Mouse (Mus musculus) spleen, postnatal 4 days (tissue): Measurements from ENCODE around the gene Rassf1.

Experiments
- DNase-seq, 2 experiments: peaks; one replicate each; pipeline ENCODE4 v3.0.0; 2022; ENCODE audit warnings: low spot score in 2 of 2

Rassf1 gene

GRCm38 (mm10) chr9:107551117-107551889, at the start of gene Rassf1:
TSS of gene Rassf1 (plus strand) at chr9:107551555.
- DNase-seq, result peak; percentile 66 to 86

- DNase-seq, result no peak
These were observed 49.1 kb upstream of the Rassf1 start for GRCm38 (mm10) chr9:107502131-107502846.

GRCm38 (mm10) chr9:107504662-107505537, 46.5 kb upstream of the Rassf1 start:
- DNase-seq, result no peak

DNA sequence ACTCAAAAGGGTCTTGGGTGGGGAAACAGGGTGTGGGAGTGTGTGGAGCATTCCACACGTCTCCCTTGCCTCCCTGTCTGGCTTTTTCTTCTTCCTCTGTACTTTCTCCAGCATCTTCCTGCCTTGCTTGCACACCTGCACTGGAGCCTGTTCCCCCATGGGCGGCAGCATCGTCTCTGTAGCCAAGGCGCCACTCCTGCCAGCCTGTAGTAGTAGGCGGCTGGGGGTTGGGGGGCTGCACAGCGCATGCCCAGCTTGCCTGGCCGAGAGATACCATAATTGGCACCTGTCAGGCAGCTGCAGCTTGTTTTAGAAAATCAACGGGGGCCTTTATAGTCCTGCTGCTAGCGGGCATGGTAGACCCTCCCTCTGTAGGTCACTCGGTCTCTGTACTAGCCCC, 43.1 kb upstream of the Rassf1 start:
- no peak for DNase-seq

DNA sequence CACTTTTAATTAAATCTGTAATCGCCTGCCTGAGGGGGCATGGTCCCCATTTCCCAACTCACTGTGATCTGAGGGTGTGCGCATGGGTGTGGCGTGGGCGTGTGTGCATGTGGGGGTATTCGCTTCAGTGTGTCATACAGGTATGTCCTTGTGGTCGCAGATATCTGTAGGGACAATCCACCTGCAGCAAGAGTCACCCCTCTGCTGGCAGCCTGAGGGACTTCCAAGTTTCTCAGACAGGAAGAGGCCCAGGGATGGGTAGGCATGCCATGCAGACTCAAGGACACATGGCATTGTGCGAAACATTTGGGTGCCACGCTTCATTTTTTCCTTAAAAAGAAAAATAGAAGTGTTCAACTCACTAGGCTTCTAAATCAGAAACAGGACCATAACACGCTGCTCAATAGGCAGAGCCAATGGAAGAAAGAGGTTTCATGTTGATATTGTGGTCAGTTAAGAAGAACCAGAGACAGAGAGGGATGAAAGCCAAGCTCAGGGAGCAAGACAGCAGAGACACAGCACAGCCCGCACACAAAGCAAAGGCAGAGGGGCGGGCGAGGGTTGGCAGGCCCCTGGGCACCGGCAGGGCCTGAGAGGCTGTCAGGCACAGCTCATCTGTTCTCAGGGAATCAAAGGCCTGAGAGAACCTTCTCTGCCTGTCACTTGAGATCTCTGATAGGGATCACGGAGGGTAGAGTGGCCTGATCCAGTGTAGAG, 40.8 kb upstream of the Rassf1 start:
- no peak for DNase-seq

- DNase-seq, result no peak
These were observed 39.9 kb upstream of the Rassf1 start for GRCm38 (mm10) chr9:107511436-107511835.

DNA sequence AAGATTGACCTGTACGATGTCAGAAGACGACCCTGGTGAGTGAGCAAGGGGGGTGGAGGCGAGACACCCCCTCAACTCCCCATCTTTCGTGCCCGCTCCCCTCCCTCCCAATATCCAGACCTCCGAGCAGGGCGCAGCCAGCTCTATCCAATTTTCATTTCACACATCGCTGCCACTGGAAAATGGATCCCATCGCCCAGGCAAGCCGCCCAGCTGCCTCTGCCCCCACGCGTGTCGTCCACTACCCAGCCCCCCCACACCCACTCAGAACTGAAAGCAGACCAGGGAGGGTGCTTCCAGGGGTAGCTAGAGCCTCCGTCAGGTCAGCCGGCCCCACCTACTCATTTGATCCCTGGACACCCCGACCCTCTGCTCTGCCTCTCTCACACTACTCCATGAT, 39.0 kb upstream of the Rassf1 start:
- DNase-seq, result no peak

DNA sequence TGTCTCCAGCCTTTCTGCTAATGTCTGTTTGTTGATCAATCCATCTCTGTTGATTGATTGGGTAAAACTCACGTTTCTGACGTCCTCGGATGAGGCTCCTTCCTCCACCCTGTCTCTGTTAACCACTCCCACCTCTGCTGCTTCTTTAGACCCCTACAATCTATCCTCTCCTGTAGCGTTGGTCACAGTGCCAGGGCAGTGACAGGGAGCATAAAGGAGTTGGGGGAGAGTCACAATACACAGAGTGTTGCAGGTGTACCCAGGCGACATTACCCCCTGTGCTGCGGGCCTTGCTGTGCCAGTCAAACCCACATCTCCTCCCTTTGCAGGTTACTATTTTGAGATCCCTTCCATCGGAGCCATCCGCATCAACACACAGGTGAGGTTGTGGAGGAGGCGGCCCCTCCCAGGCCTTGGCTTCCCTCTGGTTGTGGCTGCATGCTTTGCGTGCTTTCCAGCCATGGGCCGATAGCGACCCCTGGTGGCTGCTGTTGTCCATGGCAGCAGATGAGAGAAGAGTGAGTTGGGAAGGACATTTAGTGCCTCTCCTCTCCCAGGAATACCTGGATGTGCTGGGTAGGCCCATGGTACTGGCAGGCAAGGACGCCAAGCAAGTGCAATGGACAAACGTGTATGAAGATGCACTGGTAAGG, 36.9 kb upstream of the Rassf1 start:
- DNase-seq, result peak; percentile 76 to 94

DNA sequence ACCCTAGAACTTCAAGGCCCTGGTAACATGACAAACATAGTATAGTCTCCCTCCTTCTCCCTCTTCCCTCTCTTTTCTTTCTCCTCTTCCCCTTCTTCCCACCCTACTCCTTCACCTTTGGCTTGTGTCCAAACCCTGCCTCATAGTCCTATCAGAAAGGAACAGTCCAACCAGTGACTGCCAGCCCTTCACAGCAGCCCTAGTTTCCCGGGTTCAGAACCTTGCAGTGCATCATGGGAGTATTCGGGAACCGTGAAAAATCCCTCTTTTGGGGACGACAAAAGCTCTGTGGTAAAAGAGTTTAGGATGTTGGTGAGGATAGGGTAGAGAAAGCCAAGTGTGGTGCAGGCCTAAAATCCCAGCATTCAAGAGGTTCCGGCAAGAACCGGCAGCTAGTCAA, 31.0 kb upstream of the Rassf1 start:
- DNase-seq, result no peak

GRCm38 (mm10) chr9:107521190-107521589, 30.2 kb upstream of the Rassf1 start:
- no peak for DNase-seq

- DNase-seq, result no peak
These were observed 29.5 kb upstream of the Rassf1 start for GRCm38 (mm10) chr9:107521711-107522399.

DNA sequence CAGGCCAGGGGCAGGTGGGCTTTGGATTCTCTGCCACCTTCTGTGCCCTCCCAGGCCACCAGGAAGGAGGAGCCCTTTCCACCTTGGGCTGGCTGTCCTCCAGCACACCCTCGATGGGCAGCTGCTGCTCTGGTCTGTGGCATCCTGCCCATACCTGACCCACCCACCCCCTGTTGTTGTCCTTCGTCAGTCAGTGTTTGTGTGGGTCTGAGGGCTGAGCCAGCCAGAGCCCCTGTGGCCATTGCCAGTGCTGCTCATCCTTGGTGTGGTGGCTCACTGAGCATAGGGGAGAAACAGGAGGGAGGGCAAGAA, 29.0 kb upstream of the Rassf1 start:
- DNase-seq, result no peak

- peak; percentile 84 to 93 for DNase-seq
These were observed 24.9 kb upstream of the Rassf1 start for GRCm38 (mm10) chr9:107526198-107527026.

DNA sequence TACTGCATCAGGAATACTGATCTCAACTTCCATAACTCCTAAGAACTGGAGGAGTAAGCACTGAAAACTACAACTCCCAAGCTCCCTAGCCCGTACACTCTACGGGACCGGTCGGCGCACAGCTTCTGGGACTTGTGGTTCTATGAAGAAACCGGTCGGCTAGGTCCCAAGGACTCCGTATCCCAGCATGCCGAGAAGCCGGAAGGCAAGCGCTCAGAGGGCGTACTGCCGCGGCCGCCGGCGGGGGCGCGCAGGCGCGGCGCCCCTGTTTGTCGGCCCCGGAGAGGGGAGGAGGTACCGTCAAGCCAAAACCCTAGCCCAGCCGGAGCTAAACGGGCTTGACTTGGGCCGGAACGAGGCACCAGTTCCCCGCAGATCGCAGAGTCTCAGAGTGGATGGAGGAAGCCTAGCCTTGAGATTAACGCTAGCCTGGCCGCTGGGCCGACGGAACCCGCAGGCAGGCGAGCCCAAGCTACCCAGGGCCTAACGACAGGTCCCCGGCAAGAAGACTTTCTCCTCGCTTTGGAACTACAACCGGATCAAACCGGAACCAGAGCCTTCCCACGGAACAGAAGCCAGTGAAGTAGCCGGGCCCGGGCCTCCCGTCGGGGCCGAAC, 17.5 kb upstream of the Rassf1 start, which contains the start of gene Tmem115:
Gene Tmem115, plus strand, starts transcription at position 155 of the 617 bp plus-strand sequence.
- DNase-seq, result peak; percentile 87 to 91

DNA sequence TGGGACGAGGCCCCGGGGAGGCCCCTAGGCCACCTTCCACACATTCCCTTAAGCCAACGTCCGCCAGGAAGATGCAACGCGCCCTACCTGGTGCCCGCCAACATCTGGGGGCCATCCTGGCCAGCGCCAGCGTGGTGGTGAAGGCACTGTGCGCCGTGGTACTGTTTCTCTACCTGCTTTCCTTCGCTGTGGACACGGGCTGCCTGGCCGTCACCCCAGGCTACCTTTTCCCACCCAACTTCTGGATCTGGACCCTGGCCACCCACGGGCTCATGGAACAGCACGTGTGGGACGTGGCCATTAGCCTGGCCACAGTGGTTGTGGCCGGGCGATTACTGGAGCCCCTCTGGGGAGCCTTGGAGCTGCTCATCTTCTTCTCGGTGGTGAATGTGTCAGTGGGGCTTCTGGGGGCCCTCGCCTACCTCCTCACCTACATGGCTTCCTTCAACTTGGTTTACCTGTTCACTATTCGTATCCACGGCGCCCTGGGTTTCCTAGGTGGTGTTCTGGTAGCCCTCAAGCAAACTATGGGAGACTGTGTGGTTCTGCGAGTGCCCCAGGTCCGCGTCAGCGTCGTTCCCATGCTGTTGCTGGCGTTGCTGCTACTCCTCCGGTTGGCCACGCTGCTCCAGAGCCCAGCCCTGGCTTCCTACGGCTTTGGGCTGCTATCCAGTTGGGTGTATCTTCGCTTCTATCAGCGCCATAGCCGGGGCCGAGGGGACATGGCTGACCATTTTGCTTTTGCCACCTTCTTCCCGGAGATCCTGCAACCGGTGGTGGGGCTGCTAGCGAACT, 16.8 kb upstream of the Rassf1 start:
- DNase-seq, result peak; percentile 40 to 75

DNA sequence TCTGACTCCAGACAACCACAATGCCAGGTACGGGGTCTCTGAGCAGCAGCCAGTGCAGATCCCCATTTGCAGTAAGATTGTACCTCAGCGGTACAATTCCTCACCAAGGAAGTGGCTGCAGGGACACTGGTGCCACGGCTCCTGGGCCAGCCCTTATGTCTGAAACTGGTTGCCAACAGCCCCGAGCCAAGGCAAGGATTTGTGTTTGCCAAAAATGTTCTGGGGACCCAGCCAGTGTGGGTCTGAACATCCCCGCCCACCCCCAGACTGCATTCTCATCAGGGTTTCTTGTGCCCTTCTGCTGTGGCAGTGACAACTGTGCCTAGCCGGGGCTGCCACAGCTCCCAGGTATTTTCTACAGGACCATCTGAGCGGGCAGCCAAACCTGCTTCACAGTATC, 13.1 kb upstream of the Rassf1 start:
- DNase-seq, result no peak

- no peak for DNase-seq
These were observed 12.6 kb upstream of the Rassf1 start for GRCm38 (mm10) chr9:107538711-107539110.

DNA sequence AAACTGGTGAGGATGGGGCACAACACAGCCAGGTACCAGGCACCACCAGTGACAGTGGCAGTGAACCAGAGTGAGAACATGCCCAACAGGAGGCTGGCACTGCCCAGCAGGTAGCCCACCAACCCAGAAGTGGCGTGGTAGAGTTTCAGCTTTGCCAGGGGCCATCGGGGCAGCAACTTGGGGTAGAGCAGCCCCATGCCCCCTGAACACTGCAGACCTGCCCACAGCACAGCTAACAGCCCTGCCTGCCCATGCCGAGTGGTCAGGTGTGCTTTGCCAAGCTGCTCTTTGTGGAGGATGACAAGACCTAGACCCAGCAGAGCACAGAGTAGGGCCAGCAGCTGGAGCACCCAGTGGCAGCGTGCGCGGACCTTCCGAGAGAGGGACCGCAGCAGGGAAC, 11.4 kb upstream of the Rassf1 start:
- no peak for DNase-seq
